Mouse (Mus musculus) retina, embryonic 14.5 days (tissue): ENCODE measurements at regions not wholly inside any gene's neighbourhood (a gene's known extent, or its start where the extent isn't known, plus 50 kb on each side); places are given as distances from the start of the nearest gene placed in this dataset.

Source experiments
- DNase-seq: peaks from one replicate; pipeline ENCODE4 v3.0.0-alpha.2; 2015; ENCODE audit warnings: low spot score

DNA sequence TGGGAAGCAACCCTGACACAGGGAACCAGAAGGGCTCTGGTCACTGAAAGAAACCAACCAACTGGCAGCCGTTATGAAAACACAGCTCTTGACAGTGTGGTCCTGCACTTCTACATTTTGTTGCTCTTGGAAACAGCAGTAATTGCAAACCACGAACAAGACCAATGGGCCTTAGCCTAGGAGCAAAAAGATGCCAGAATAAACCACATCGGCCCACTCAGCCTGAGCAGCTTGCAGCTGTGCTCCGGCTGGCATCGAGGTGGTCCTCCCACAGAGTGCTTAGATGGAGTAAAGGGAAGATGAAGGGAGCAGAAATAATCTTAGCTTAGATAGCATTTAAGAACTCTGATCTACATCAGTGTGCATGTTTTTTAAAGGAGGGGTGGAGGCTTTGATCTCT is 138.0 kb downstream of the Usp46 start:
- no peak for DNase-seq

DNA sequence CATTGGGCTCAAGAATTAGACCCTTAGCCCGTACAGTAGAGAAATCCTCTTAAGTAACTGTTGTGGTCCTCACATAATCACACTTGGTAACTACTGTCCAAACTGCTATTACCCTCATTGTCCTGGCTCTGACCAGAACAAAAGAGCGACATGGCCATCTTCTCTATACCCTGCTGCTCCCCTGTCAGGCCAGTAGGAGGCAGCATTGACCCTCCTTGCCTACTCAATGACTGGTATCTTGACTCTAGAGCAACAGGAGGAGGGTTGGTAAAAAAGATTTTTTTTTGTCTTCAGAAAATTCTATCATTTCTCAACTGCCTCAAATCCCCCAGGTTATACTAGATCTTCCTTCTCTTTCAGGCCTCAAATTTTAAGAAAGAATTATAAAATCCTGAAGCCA is 130.4 kb downstream of the Usp46 start:
- peak; percentile 61 for DNase-seq

DNA sequence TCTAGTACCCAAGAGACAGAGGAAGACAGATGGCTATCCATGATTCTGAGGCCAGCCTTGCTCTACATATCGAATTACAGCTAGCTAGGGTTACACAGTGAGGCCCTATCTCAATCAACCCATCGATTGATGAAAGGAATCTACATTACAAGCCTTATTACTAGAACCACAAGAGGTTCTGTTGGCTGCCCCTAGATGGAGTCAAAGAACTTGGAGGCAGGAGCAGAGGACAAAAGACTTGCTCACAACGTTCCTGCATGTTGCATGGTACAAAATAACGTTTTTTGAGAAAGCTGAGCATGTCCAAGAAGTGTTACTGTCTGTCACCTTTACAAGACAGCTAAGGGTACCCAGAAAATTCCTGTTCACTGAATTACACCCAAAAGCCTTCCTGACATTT is 129.8 kb downstream of the Usp46 start:
- no peak for DNase-seq

DNA sequence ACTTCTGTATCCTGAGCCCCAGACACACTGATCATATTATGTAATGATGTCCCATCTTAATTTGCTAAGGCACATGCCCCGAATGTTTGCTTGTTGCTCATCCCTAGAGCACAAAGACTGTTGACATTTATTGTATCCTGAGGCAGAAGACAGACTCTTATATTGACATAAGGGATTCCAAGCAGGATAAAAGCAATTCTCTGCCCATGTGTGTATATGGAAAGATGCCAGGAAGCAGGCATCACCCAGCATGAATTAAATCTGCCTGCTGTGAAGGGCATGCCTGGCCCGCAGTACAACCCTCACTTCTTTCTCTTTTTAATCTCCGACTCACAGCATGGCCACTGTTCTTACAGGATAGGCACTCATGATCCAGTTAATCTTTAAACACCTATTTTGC is 125.3 kb downstream of the Usp46 start:
- DNase-seq, result no peak

DNA sequence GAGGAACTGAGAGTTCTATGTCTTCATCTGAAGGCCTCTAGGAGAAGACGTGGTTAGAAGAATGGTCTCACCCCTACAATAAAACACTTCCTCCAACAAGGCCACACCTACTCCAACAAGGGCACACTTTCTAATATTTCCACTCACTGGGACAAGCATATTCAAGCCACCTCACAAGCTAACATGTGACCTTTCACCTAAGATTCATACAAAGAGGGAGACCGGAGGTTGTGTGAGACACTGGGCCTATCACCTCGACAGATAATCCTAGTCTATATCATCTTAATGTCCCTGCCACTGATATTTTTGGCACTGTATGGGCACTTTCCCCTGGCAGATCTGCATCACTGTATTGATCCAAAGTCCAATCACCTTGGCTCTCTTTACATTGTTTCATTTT is 122.6 kb downstream of the Usp46 start:
- no peak for DNase-seq

DNA sequence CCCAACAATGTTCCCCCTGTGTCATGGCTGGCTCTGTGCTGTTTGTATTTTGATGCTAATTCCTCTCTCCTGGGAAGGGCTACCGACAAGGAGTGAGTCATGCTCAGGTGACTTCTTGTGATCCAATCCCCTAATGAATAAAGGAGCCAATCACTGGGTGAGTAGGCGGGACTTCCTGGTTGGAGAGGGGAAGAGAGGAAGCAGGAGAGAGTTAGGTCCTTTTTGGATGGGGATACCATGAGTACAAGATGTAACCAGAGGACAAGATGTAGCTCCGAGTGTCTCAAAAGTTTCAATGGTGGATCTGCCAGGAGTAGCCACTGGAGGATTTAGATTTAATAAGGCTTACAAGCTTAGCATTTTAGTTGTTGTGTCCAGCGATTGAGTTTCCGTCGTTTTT is 122.1 kb downstream of the Usp46 start:
- no peak for DNase-seq

DNA sequence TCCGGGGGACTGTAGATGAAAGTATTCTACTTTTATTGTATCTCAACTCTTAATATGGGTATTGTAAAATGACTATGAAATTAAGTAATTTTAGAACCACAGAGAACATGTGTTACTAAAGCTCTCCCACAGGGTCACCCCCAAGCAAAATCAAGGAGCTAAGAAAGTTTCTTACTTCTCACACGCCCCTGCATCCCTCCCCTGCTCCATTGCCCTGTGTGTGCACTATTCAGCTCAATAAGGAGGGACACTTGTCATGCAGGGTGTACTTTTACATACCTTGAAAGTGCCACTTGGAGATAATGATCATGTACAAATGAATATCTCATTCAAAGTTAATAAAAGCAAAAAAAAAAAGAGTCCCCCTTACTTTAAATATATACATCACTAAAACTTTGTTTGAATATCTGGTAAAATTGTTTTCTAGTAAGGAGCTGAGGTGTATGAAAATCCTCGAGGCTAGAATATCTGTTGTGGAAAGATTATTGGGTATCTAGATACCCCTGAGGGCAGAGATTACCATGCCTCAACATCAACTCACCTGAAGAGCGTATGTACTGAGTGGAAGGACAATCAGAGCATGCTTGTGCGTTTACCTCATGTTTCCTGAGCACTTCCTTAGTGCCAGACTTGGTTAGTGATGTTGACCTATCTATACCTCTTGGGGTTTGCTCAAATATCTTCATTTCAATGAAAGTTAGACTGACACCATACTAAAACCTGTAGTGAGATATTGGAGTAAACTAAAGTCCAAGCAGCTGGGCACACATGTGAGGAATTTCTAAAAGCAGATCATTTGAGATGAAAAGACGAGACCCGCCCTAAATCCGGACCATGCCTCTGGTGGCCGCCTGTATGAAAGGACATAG is 120.0 kb downstream of the Usp46 start:
- DNase-seq, result no peak
